Mouse (Mus musculus) kidney, adult 2 months (tissue): ENCODE measurements around the gene Chmp5. TPM values are rescaled to one million over a fixed set of nuclear protein-coding genes. Genes with fewer than 3 reads are reported as not detected.
A peak's percentile ranks its signal among the peaks of the same experiment; 100 is the strongest.

Experiments used
- DNase-seq: peaks from one replicate; pipeline ENCODE4 v3.0.0; 2021
- H3K27ac ChIP-seq: fragments of 200-500 bp; 2 replicates; pipeline ENCODE4 v1.5.1; 2012; ENCODE audit warnings: low read depth, low read length, control low read depth, inconsistent platforms; ENCODE audit not compliant: insufficient read depth
- H3K27me3 ChIP-seq: fragments of 200-500 bp; replicated peaks from 2 replicates; pipeline ENCODE4 v1.6.1; 2012; ENCODE audit warnings: mild to moderate bottlenecking, moderate library complexity, low read length, inconsistent platforms; ENCODE audit not compliant: control insufficient read depth, insufficient read depth
- H3K36me3 ChIP-seq: fragments of 200-500 bp; 2 replicates; pipeline ENCODE4 v1.6.1; 2012; ENCODE audit warnings: mild to moderate bottlenecking, moderate library complexity, low read length, inconsistent platforms; ENCODE audit not compliant: control insufficient read depth, insufficient read depth
- H3K4me1 ChIP-seq: fragments of 200-500 bp; 2 replicates; pipeline ENCODE4 v1.6.1; 2011; ENCODE audit warnings: low read length; ENCODE audit not compliant: control insufficient read depth, insufficient read depth
- H3K4me3 ChIP-seq: fragments of 200-500 bp; 2 replicates; pipeline ENCODE4 v1.5.1; 2011; ENCODE audit warnings: mild to moderate bottlenecking, low read depth, low read length, control low read depth; ENCODE audit not compliant: insufficient read depth
- CTCF ChIP-seq: fragments of 200-500 bp; conservative IDR thresholded peaks from 2 replicates; pipeline ENCODE4 v1.5.1; 2011; ENCODE audit warnings: low read depth, mild to moderate bottlenecking, control low read depth, low read length, moderate library complexity, mixed read lengths; ENCODE audit not compliant: insufficient read depth, insufficient read length
- POLR2A ChIP-seq: fragments of 200-500 bp; IDR thresholded peaks from one replicate; pipeline ENCODE4 v1.6.1; 2011; ENCODE audit warnings: low read depth, low read length, control low read depth
- WGBS: fragments of 180-500 bp; shearing (Covaris S2); methylation state at CpG from one replicate; pipeline ENCODE4 v1.1.7; 2018; 5-methylcytosine and 5-hydroxymethylcytosine counted together
- polyA plus RNA-seq: library from polyadenylated mRNA; depleted of rRNA; stranded (reverse); fragments of >200 nt; gene quantifications from 2 replicates; pipeline ENCODE4 v1.2.3, GENCODE M21; 2012; rRNA removed

Gene Chmp5
- 25.7 and 41.9 TPM in 2 replicates for polyA plus RNA-seq

- peaks cover 2% of the 10 kb centered on the region; the same call in 1 of the 2 replicates for H3K36me3 ChIP-seq
- H3K27ac ChIP-seq = peak within 1 kb of the TSS; percentile 61
- no peaks in the 10 kb centered on the region for H3K27me3 ChIP-seq
- peak within 1 kb of the TSS; percentile 81 for H3K4me3 ChIP-seq
- peak; percentile 99 for DNase-seq
- peaks cover 2% of the 10 kb centered on the region; the same call in 1 of the 2 replicates for H3K4me1 ChIP-seq
- TF ChIP-seq CTCF (0 out of 2 replicates have a peak, but pooled peaks have one; percentile 1), POLR2A (no peak)
- WGBS = under 1% methylated on average over 50 of the region's 50 CpGs
Measured at GRCm38 (mm10) chr4:40948160-40948708, at the start of gene Chmp5, which contains the start of gene Bag1. Chmp5 (plus strand) TSS chr4:40948407. Bag1 (minus strand) TSS chr4:40948294.

GRCm38 (mm10) chr4:40898476-40899044 lies 49.6 kb upstream of the Chmp5 start:
- Histone ChIP-seq H3K4me1 (no peaks in the 10 kb centered on the region), H3K27ac (no peak overlapping the region), H3K4me3 (no peak overlapping the region), H3K36me3 (no peaks in the 10 kb centered on the region), H3K27me3 (no peaks in the 10 kb centered on the region)
- TF ChIP-seq POLR2A = no peak
- no peak for TF ChIP-seq CTCF
- no peak for DNase-seq
- 93% methylated on average over 6 of the region's 6 CpGs for WGBS

- no peak overlapping the region for H3K4me3 ChIP-seq
- 84% methylated on average over 2 of the region's 2 CpGs for WGBS
- H3K36me3 ChIP-seq = no peaks in the 10 kb centered on the region
Measured at GRCm38 (mm10) chr4:40899264-40899663, 48.9 kb upstream of the Chmp5 start.

GRCm38 (mm10) chr4:40900071-40900470 lies 48.1 kb upstream of the Chmp5 start:
- WGBS = 98% methylated on average over 3 of the region's 3 CpGs
- Histone ChIP-seq H3K4me1 (no peaks in the 10 kb centered on the region), H3K36me3 (no peaks in the 10 kb centered on the region), H3K27me3 (no peaks in the 10 kb centered on the region), H3K4me3 (no peak overlapping the region), H3K27ac (no peak overlapping the region)
- no peak for TF ChIP-seq POLR2A
- TF ChIP-seq CTCF = no peak
- DNase-seq = no peak

More at GRCm38 (mm10) chr4:40899264-40899663, 48.9 kb upstream of the Chmp5 start:
- TF ChIP-seq CTCF (no peak), POLR2A (no peak)
- H3K27ac ChIP-seq = no peak overlapping the region
- H3K4me1 ChIP-seq = no peaks in the 10 kb centered on the region
- no peak for DNase-seq
- H3K27me3 ChIP-seq = no peaks in the 10 kb centered on the region

GRCm38 (mm10) chr4:40900612-40901011 lies 47.6 kb upstream of the Chmp5 start:
- no peaks in the 10 kb centered on the region for H3K27me3 ChIP-seq
- no peak for DNase-seq
- 94% methylated on average over 4 of the region's 4 CpGs for WGBS
- no peaks in the 10 kb centered on the region for H3K4me1 ChIP-seq
- TF ChIP-seq POLR2A (no peak), CTCF (no peak)
- no peak overlapping the region for H3K4me3 ChIP-seq
- no peaks in the 10 kb centered on the region for H3K36me3 ChIP-seq
- no peak overlapping the region for H3K27ac ChIP-seq

GRCm38 (mm10) chr4:40906298-40906697 lies 41.9 kb upstream of the Chmp5 start:
- Histone ChIP-seq H3K27me3 (no peaks in the 10 kb centered on the region), H3K4me3 (no peak overlapping the region), H3K4me1 (peaks cover 7% of the 10 kb centered on the region), H3K36me3 (no peaks in the 10 kb centered on the region), H3K27ac (no peak overlapping the region)
- peak; percentile 61 for DNase-seq
- WGBS = 12% methylated on average over 1 of the region's 1 CpGs
- 0 out of 2 replicates have a peak, but pooled peaks have one; percentile 18 for TF ChIP-seq CTCF
- no peak for TF ChIP-seq POLR2A

GRCm38 (mm10) chr4:40908261-40908969 lies 39.8 kb upstream of the Chmp5 start:
- peaks cover 7% of the 10 kb centered on the region for H3K4me1 ChIP-seq
- H3K36me3 ChIP-seq = no peaks in the 10 kb centered on the region
- 19% methylated on average over 20 of the region's 20 CpGs for WGBS
- H3K27ac ChIP-seq = peak overlapping the region; percentile 68
- DNase-seq = peak; percentile 88
- TF ChIP-seq CTCF (no peak), POLR2A (no peak)
- H3K4me3 ChIP-seq = peak overlapping the region; percentile 37
- no peaks in the 10 kb centered on the region for H3K27me3 ChIP-seq
